Mouse (Mus musculus) layer of hippocampus, adult 2 months (tissue): Measurements from ENCODE around the gene Cnksr1. TPM values are rescaled to one million over a fixed set of nuclear protein-coding genes. Genes with fewer than 3 reads are reported as not detected.
"Not testable (repeated sequence)": the region's sequence is repeated elsewhere in the genome, so short reads cannot be mapped to it uniquely, and the experiment has no call there.

ENCODE experiments used
- DNase-seq, 2 experiments: peaks; one replicate each; pipeline ENCODE4 v3.0.0; 2022; ENCODE audit warnings: low spot score in 2 of 2
- H3K27ac ChIP-seq: fragments of 200-600 bp; 2 replicates; pipeline ENCODE4 v1.8.1; 2022
- H3K4me3 ChIP-seq: fragments of 200-600 bp; 2 replicates; pipeline ENCODE4 v1.8.1; 2022; ENCODE audit warnings: mild to moderate bottlenecking
- CTCF ChIP-seq: fragments of 200-600 bp; conservative IDR thresholded peaks from 2 replicates; pipeline ENCODE4 v1.8.1; 2022; ENCODE audit warnings: antibody characterized with exemption, mild to moderate bottlenecking, moderate library complexity
- long read RNA-seq, 2 experiments: library from polyadenylated mRNA; stranded (forward); transcript quantifications; one replicate each; pipeline ENCODE4 v2.0.0; 2021; ENCODE audit warnings: borderline mapping rate in 2 of 2
- total RNA-seq, 2 experiments: library from RNA; stranded (reverse); gene quantifications; 2 replicates each; pipeline ENCODE4 v1.2.3; 2021

Cnksr1 gene
- under 1 TPM; 0.38 to 0.66 TPM for total RNA-seq
- long read RNA-seq, experiment 1, partial matches to known transcripts = 0 of 1 reads
- long read RNA-seq, experiment 1, other reads (novel, unspliced or antisense) = 1 of 1 reads
- long read RNA-seq, experiment 2 = 0 reads

DNA sequence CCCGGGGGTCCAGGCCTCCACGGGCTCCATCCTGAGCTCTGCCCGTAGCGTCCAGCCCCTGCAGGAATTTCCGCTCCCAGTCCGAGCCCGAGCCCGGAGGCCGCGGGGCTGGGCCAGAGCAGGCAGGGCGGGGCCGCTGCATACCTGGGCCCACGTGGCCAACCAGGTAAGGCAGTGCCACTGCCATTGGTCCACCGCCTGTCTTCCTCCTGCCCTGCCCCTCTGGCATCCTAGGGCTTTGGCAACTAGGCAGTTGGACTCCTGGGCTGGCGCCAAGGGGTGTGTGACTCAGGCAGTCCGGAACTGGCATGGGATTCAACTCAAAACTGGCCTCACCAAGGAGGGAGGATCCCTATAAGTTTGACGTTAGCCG is at the start of gene Cnksr1:
Gene Cnksr1, minus strand, starts transcription at position 121 of the 373 bp plus-strand sequence.
- no peak within 1 kb of the TSS for H3K27ac ChIP-seq
- DNase-seq = peak in 1 of 2 experiments; percentile 46
- no peak for TF ChIP-seq CTCF
- peak within 1 kb of the TSS; percentile 29; the same call in 1 of the 2 replicates for H3K4me3 ChIP-seq

DNA sequence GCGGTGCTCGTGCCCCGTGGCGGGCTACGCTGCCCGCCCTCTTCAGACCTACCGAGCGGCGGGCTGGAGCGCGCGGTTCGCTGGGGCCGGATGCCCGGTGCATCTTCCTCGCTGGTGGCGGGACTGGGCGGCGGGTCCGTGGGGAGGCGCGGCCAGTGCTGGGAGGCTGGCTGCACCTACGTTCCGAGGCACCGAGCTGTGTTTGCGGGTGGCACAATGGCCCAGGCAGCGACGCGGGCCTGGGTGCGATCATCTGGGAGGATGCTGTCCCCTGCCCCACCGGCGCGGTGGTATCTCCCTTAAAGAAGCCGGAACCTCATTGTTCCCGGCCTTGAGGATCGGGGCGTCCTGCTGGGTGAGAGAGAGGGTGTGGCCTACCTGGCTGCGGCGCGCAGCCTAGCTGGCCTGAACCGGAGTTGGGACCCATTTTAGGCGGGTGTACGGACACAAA is 49.4 kb upstream of the Cnksr1 start, which contains the start of gene Pdik1l:
Gene Pdik1l, minus strand, starts transcription at position 321 of the 451 bp plus-strand sequence.
- H3K4me3 ChIP-seq = peak within 1 kb of the TSS; percentile 89
- peak; percentile 50 to 66 for DNase-seq
- no peak for TF ChIP-seq CTCF
- peak within 1 kb of the TSS; percentile 98 for H3K27ac ChIP-seq

DNA sequence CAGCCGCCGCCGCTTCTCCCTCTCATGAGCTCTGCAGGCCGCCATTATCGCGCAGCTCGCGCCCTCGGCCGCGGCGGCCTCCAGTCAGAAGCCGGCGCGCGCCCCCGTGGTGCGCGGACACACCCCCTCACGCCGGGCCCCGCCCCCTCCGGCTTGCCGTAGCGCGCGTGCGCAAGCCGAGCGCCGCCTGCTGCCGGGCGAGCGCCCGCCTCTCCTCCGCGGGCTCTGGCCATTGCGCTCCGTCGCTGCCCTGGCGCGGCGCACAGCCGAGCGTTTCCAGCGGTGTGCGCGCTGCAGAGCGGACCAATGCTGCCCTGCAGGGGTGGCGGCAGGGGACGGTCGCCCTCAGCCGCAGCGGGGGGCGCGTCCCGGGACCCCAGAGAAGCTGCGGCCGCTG is 49.0 kb upstream of the Cnksr1 start:
- DNase-seq = peak; percentile 93 to 99
- TF ChIP-seq CTCF = peak; percentile 60
- Histone ChIP-seq H3K4me3 (peak overlapping the region; percentile 89), H3K27ac (peak overlapping the region; percentile 98)

DNA sequence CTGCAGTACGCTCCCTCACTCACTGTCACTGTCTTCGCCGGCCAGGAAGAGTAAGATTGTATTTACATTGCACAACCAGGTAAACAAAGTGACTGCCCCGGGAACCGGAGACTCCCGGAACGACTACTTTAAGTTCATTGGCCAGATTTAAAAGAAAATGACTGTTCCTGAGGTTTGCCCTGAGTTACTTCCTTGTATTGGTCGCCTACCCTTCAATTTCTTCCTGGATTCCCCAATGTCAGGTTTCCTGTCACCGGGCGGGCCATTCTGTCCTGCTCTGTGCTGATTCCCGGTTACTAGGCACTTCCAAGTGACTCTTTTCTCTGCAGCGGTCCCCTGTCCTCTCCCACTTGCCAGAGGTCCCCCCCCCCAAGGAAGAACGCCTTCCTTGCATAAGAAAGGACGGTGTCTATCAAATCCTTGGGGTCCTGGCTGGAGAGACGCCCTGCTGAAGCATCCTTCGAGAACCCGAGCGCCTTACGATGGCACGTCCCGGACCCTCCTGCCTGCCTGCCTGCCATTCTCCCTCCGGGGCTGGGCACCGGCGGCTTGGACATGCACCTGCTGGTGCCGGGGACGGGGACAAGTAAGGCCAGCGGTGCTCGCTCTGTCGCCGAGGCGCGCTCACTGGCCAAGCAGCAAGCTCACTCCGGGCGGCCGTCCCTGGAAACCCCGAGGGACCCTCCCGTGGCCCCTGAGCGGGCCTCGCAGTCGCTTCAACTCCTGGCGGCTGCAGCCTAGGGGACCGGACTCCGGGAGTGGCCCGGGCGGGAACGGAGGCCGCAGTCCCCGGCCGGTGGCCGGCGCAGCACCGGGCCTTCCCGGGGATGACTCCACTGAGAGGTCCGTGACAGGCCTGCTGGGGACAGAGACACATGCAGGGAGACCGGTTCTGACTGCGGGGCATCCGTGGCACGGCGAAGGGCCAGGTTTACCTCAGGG is 48.3 kb upstream of the Cnksr1 start:
- DNase-seq = no peak
- Histone ChIP-seq H3K4me3 (peak overlapping the region; percentile 89), H3K27ac (peak overlapping the region; percentile 98)
- no peak for TF ChIP-seq CTCF

DNA sequence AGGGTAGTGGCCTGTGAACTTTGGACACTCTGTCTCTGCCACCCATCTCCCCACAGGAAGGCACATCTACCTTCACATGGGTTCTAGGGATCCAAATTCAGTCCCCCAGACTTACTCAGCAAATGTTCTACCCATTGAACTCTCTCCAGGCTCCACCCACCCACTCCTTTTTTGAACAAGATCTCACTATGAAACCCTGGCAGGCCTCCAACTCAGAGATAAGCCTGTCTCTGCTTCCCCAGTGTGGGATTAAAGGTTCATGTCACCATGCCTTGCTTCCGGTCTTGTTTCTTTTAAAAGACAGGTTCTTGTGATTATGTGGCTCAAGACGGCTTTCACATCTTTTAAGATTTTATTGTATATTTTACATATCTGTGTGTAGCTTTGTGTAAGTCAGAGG is 46.7 kb upstream of the Cnksr1 start:
- DNase-seq = no peak
- H3K27ac ChIP-seq = no peak overlapping the region
- TF ChIP-seq CTCF = no peak
- no peak overlapping the region for H3K4me3 ChIP-seq

DNA sequence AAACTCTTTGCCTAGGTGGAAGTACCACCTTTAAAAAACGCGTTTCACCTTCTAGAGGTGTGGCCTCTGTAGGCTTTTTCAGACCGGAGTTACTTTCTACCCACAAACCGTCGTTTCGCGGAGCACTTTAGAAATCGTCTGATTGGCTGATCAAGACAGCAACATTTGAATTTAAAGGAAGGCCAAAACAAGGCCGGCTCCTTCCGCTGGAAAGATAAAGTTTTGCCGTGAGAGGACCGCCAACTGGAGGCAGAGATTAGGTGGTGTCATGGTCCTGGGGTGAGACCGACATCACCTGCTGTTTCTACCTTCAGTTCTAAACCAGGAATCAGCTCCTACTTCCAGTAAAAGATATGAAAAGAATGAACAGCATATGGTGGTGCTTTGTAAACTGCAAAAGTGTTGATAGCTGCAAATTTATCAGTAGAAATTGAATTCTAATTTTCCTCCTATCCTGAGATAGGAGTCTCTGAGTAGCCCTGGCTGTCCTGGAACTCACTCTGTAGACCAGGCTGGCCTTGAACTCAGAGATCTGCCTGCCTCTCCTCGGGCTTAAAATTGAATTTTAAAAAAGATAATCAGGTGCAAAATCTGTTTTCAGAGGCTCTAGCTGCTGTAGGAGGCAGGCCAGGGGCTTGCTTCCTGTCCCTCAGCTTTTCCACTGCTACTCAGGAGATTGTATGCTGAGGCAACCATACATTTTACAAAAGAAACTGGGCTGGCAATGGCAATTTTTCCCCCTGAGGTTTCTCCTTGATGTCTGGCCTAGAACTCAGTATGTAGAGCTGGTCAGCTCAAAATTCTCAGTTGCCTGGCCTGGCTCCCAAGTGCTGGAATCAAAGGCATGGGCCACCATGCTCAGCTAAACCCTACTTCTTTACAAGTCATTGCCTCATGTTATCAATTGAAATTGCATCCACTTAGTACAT is 35.5 kb upstream of the Cnksr1 start:
- no peak for DNase-seq
- Histone ChIP-seq H3K27ac (no peak overlapping the region), H3K4me3 (no peak overlapping the region)
- no peak for TF ChIP-seq CTCF

DNA sequence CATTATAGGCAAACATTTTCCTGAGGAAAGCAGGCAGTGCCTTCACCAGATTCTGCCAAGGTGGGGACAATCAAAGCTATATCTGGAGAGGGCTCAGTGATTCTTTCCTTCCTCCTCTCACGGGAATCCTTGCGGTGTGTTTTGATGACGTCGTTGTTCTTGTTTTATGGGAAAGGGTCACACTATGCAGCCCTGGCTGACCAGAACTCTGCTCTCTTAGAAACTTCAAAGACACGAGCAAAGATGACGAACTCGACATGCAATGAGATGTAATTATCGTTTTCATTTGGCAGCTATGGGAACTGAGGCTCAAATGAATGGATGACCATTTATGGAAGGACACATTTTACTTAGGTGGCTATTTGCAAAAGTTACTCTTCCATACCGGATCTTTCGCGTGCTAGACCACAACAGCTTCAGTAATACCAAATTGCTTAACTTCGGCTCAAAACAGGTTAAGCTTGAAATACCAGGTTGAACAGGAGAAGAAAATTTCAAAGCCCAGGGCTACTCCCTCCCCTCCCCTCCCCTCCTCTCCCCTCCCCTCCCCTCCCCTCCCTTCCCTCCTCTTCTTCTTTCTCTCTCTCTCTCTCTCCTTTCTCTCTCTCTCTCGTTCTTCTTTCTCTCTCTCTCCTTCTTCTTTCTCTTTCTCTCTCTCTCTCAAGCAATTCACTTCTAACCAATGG is 34.7 kb upstream of the Cnksr1 start:
- no peak for DNase-seq
- Histone ChIP-seq H3K27ac (no peak overlapping the region), H3K4me3 (no peak overlapping the region)
- TF ChIP-seq CTCF = no peak

DNA sequence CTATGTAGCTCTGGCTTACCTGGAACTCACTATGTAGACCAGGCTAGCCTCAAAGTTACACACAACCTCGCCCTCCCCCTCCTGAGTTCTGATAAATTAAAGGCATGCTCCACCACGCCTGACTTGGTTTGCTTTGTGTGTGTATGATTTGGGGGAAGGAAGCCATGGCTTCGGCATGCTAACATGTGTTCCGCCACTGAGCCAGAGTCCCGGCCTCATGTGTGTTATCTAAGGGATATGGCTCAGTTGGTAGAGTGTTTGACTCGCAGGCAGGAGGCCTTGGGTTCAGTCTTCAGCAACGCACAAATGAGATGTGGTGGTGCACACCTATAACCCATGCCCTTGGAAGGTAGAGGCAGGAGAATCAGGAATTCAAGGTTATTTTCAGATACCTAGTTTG is 33.8 kb upstream of the Cnksr1 start:
- H3K27ac ChIP-seq = no peak overlapping the region
- no peak for TF ChIP-seq CTCF
- DNase-seq = no peak
- no peak overlapping the region for H3K4me3 ChIP-seq

DNA sequence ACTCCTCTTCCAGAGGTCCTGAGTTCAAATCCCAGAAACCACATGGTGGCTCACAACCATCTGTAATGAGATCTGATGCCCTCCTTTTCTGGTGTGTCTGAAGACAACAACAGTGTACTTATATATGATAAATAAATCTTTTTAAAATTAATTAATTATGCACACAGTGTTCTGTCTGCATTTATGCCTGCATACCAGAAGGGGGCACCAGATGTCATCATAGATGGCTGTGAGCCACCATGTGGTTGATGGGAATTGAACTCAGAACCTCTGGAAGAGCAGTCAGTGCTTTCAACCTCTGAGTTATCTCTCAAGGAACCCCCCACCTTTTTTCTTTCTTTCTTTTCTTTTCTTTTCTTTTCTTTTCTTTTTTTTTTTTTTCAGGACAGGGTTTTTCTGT is 31.4 kb upstream of the Cnksr1 start:
- not testable (repeated sequence) for H3K4me3 ChIP-seq, H3K27ac ChIP-seq, DNase-seq
- peak; percentile 71 for TF ChIP-seq CTCF

DNA sequence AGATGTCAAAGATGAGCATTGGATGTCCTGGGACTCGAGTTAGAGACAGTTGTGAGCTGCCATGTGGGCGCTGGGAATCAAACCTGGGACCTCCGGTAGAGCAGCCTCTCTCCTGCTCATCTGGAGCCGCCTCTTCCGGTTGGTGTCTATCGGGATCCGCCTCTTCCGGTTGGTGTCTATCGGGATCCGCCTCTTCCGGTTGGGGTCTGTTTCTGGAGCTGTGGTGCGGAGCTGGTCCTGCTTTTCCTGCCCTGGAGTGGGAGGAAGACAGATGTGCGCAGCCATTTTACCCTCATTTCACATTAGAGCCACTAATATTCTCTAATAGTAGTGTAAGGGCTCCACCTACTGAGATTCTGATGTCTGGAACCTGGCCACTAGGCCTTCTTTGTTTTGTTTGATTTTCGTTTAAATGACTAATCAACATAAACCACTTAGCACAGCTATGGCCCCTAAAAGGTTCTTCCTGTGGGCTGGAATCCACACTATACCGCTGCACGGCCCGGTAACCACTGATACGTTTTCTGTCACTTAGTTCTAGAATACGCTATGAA is 30.0 kb upstream of the Cnksr1 start:
- no peak overlapping the region for H3K4me3 ChIP-seq
- TF ChIP-seq CTCF = peak; percentile 53
- DNase-seq = no peak
- H3K27ac ChIP-seq = no peak overlapping the region

DNA sequence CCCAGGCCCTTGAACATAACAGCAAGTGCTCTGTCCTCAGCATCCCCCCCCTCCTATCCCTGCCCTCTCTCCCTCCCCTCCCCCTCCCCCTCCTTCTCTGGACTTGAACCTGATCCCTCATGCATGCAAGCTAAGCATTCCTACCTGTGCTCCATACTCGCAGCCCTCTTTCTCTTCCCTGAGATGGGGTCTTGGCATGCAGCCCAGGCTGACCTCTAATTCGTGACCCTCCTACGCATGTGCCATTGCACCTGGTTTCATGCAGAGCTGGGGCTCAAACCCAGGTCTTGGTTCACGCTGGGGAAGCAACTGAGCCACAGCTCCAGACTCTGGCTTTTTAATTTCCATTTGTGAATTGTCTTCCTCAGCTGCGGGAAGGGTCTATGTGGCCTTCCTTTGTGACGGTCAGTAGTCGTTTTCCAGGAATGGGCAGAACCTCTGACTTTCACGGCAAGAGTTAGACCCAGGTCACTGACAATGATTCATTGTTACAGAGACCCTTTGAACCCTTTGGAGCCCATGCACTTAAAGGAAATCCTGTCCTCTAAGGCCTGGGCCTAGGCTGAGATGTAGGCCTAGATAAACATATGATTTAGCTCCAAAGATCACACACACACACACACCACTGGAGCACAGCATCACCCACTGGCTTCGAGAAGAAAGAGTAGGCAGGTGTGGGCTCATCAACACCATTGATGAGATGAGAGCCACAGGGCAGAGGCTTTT is 27.8 kb upstream of the Cnksr1 start:
- H3K4me3 ChIP-seq = no peak overlapping the region
- H3K27ac ChIP-seq = no peak overlapping the region
- TF ChIP-seq CTCF = peak; percentile 17; the same call in 1 of the 2 replicates
- DNase-seq = no peak
